Mouse (Mus musculus): ENCODE results near the gene Ube2j2.

- TF ChIP-seq CTCF (IDR thresholded peaks at IDR 0.05; ENCODE audit: insufficient read depth, low read length) = no peak
- no peak for TF ChIP-seq POLR2A (IDR thresholded peaks at IDR 0.05; ENCODE audit: borderline replicate concordance, extremely low read depth, low read depth, low read length)
Measured at GRCm38 (mm10) chr4:155932031-155932430, 11.6 kb upstream of the Ube2j2 start.
